Mouse (Mus musculus): ENCODE results near the gene Cd44.

Gene Cd44

DNA sequence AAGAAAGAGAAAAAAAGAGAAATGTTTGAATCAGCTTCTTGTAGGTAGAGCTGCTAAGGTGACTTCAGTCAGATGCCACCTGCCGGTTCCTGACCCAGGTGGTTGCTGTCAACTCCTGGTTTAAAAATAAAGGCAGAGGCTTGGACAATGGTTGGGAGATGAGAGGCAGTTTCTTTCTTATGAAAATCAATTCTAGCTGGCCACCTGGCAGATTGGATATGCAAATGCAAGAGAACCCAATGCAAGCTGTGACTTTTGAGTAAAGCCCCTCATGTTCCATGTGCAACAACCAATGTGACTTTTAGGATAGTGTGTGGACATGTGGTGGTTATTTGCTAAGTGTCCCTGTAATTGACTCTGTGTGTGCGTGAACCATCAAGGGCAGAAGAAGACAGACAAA is 33.0 kb downstream of the Cd44 start:
- no peak for DNase-seq (ENCODE audit: low read depth)

GRCm38 (mm10) chr2:102867396-102868088 is 33.9 kb downstream of the Cd44 start:
- DNase-seq (ENCODE audit: low read depth), result peak; percentile 35

GRCm38 (mm10) chr2:102866594-102866993 is 34.9 kb downstream of the Cd44 start:
- DNase-seq (ENCODE audit: low read depth), result no peak

- DNase-seq (ENCODE audit: low read depth), result no peak
Observed at GRCm38 (mm10) chr2:102865354-102865752, 36.1 kb downstream of the Cd44 start.

GRCm38 (mm10) chr2:102864695-102865353 is 36.6 kb downstream of the Cd44 start:
- no peak for DNase-seq (ENCODE audit: low read depth)

DNA sequence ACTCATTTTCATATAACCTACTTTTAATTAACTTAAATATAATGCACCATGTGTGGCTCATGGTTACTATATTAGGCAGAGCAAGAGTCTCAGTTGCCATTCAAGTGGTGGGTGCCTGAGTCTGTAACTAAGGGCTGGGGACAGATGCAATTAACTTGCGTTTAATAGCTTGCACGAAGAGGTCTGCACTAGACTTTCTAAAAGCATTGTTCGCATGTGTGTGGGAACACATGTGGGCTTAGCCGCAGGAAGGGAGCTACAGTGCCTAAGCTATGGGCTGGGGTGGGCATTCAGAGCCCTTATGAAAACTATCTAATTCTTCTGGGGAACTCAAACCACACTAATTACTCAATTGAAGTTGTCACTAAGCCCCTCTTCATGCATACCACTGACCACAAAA is 37.4 kb downstream of the Cd44 start:
- no peak for DNase-seq (ENCODE audit: low read depth)

GRCm38 (mm10) chr2:102863583-102863982 is 37.9 kb downstream of the Cd44 start:
- DNase-seq (ENCODE audit: low read depth), result no peak

DNA sequence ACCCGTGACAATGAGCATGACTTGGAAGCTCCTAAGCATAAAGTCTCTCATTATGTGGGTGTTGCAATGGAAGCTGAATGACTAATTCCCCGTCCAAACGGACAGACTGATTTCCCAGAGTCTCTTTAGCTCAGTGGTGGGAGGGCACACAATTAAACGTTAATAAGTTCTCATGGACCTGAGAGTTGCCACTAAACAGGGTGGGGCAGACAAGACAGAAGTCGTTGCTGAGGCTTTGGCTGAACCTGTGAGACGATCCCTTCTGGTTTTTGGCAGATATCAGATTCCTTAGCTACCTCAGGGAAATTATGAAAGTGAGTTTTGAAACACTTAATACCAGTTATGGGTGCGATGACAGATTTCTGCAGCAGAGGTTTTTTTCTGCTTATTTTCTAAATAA is 38.8 kb downstream of the Cd44 start:
- no peak for DNase-seq (ENCODE audit: low read depth)

DNA sequence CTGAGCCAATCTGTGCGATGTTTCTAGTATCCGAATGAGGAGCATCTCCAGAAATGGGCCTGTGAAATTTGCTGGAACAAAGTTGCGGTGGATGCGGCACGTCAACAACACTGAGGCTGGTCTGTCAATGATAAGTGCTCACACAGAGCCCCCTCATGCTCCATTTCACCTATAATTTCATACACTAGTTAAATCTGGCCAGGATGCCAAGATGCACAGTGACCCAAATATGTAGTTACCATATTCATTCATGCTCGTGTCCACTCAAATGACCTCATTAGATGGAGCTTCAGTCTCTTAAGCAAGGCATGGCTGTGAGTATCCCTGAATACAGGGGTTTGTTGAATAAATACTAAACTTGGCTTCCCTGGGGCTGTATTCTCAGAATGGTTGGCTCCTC is 43.2 kb downstream of the Cd44 start:
- no peak for DNase-seq (ENCODE audit: low read depth)

DNA sequence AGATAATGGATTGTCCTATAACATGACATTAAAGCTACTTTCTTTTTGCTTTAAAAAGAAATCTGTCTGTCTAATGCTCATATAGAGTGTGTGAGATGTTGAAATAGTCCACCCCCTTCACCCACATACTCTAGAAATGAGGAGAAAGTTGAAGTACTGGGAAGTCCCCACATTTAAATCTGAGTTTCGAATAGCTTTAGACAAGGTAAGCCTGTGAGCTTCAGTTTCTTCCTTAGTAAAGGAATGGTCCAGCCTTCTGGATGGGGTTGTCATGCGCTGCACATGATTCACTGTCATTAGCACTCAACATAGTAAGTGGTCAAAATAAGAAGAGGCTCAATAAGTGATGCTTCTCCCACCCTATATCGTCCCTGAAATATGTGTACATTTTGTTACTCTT is 48.2 kb downstream of the Cd44 start:
- DNase-seq (ENCODE audit: low read depth), result no peak

GRCm38 (mm10) chr2:102851936-102852477 is 49.5 kb downstream of the Cd44 start:
- DNase-seq (ENCODE audit: low read depth), result no peak

DNA sequence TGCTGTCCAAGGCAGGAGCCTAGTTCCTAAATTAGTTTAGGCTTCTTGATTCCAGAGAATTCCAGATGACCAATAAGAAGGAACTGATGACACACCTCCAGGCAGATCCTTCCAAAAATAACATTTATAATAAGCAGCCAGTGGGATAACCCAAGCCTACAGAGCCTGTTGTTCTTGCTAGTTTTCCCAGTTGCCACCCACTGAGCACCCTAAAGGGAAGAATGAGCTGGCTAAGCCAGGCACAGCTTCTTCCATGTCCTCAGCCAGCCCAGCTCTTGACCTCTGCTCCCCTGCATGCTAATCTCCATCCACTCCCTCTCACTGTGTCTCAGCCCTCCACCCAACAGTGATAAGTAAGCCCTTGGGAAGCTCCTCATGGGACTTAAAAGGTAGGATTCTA is 51.4 kb downstream of the Cd44 start:
- DNase-seq (ENCODE audit: low read depth), result no peak

DNA sequence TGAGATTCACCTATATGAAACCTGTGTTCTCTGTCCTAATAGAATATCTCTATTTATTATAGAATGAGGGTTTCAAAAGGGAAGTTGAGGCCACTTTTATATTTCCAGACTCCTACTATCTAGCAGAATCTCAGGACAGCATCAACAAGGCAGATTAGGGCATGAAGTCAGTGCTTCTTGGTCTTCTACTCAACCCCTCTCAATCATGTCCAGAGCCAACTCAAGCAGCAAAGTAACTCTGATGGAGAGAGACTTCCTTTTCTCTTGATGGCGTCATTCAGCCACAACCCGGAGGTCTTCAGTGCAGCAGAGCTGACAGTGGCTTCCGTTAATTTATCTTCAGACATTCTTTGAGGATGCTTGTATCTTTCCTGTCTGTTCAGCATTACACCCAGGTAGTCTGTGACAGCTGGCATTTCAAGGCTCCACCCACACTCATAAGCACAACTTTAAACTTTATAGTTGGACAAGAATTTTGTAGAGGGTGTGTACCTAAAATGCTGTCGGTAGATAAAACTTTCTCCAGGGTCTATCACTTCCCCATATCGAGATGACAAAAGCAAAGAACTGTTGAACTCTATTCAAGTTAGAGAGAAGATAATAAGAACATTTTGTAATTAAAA is 52.5 kb downstream of the Cd44 start:
- DNase-seq (ENCODE audit: low read depth), result no peak

DNA sequence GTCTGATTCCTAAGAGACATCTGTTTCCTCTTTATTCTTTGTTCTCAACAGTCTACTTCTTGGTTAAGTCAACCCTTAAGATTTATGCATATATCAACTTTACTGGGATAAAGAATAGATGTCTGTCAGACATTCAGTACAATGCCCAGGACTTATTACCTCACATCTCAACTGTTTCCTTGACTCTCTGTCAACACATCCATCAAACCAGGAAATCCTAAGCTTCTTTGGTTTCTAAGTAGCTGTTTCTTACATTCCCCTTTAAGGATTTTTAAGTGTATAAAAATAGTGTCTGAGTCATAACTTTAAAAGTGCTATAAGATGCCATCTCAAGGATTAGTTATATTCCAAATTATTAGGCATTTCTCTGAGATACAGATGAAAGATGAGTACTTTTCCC is 60.2 kb downstream of the Cd44 start:
- no peak for DNase-seq (ENCODE audit: low read depth)

DNA sequence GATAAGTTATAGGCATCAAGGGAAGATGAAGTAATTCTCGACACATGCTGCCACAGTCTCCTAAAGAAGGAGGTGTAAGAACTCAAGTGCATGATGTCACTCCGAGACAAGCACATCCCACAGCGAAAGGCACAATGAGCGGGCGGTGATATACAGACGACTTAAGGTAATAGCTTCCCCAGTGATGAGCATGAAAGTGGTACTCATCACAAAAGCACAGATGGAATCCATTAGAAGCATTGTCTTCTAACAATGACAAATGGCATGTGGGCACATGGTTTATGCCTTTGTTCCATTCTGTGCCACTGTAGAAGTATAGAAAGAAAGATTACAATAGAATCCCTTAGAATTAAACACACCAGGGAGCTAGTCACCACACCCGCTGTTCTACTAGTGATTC is 63.3 kb downstream of the Cd44 start:
- no peak for DNase-seq (ENCODE audit: low read depth)

DNA sequence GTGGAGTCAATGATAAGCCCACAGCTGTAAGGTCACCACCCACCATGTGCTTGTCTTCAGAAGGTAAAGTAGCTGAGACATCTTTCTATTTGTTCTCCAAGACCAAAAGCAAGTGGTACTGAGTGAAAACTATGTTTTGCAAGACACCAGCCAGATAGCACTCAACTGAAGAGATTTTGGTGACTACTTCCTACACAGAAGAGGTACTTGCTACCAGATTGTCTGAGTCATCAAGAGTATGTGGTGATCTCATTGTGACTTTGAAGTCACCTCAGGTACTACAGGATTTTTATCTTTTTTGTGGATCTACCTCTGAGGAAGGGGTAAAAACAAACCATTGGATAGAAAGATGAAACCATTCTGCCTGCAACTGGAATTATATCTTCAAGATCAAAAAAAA is 69.9 kb downstream of the Cd44 start:
- no peak for DNase-seq (ENCODE audit: low read depth)

DNA sequence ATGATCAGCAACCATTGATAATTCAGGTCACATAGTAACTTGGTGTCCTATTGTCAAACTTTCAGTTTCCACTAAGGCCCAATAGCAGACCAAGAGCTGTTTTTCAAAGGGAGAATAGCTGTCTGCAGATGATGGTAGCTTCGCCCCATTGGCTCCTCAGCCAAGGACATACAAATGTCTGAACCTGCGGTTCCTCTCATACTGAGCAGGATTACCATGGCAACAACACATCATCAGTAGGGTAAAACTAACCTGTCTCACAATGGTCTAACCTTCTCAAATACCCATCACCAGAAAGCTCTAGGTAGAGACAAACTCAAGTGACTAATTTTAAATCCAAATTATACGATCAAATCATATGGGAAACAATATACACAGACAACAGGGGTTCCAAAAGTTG is 72.3 kb downstream of the Cd44 start:
- DNase-seq (ENCODE audit: low read depth), result no peak

DNA sequence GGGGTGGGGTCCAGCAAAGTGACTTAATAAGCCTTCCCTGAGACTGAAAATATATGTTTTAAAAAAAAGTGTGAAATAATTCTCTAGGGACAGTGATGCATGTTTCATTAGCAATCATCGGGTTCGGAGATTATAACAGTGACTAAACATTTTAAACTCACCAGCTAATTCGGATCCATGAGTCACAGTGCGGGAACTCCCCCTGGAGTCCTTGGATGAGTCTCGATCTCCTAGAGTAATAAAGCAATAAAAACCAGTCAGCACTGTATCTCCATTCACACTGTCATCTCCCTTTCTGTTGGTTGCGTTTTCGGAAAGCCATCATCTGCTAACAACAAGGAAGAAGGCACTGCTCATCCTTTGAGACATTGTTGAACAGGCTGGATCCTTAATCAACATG is 73.1 kb downstream of the Cd44 start:
- no peak for DNase-seq (ENCODE audit: low read depth)

GRCm38 (mm10) chr2:102827841-102828240 is 73.6 kb downstream of the Cd44 start:
- DNase-seq (ENCODE audit: low read depth), result no peak

- DNase-seq (ENCODE audit: low read depth), result no peak
Observed at GRCm38 (mm10) chr2:102825961-102826633, 75.4 kb downstream of the Cd44 start.

GRCm38 (mm10) chr2:102822036-102822435 is 79.4 kb downstream of the Cd44 start:
- DNase-seq (ENCODE audit: low read depth), result no peak

DNA sequence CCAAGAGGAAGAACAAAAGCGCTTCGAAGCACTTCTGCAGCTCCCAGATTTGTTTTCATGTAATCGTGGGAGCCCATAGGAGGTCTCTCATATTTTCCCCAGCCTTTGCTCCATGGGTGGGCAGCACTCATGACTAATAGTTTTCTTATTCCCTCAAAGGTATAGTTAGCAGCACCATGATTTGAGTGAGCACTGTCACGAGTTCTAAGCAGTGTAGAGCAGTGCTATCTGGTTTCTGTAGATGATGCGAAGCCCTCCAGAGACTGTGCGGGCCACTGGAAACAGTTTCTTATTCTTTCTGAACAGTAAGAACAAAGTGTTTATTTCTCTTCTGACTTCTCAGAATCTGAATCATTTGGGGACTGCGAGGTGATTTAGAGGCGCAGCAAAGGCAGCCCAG is 80.7 kb downstream of the Cd44 start:
- no peak for DNase-seq (ENCODE audit: low read depth)

- DNase-seq (ENCODE audit: low read depth), result no peak
Observed at GRCm38 (mm10) chr2:102820225-102820711, 81.2 kb downstream of the Cd44 start.
